Mouse (Mus musculus): Measurements from ENCODE around the gene Rassf7.

Rassf7 gene

DNA sequence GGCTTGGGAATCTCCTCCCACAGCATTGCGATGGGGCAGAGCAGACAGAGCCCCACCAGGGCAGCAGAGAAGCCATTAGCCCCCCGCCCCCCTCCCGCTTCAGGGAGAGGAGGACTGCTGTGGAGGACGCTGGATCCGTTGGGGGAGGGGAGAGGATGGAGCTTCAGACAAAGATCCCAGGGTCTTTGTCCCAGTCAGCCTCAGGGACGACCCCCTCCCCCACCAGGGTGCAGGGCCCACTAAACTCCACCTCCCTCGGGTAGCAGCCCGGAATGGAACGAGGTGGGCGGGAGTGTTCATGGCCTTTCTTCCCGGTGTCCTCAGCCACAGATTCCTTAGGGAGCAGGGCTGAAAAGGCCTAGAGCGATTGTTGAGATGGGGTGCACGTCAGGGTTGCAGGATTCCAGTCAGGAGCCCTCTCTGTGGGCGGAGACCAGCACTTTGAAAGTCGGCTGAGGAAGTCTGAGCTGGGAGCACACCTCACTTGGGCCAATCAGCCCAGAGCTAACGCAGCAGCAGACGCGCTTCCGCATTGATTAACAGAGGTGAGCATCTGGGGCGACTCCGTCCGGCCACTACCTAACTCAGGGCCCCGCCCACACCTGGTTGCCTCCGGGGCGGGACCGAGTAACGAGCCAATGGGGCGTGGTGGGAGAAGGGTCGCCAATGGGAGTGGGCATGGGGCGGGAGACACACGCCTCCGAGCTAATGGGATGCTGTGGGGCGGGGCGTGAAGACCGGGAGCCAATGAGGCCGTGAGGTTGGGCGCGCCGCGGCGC is at the start of gene Rassf7:
Rassf7 (plus strand) TSS at position 760 of the 779 bp plus-strand sequence.
- DNase-seq, result peak; percentile 80

GRCm38 (mm10) chr7:141167901-141168517 is 47.7 kb upstream of the Rassf7 start:
- no peak for DNase-seq

GRCm38 (mm10) chr7:141168518-141168953 is 47.1 kb upstream of the Rassf7 start:
- peak; percentile 30 for DNase-seq

- no peak for DNase-seq
Measured at GRCm38 (mm10) chr7:141169300-141169699, 46.4 kb upstream of the Rassf7 start.

DNA sequence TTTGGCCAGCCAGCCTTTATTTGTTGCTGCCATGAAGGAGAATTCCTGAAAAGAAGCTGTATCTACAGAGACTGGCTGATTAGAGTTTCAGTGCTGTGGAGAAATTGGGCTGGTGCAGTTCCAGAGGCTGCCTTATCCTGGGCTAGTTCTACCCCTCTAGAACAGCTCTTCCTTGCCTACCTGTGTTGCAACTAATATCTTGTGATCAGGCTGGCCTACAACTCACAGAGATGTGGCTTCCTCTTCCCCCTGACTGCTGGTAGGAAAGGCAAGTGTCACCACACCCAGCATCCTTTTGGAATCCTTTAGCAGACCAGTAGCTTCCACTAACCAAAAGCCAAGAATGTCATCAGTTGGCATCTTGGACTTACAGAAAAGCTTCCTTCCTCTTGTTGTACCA is 45.8 kb upstream of the Rassf7 start:
- no peak for DNase-seq

DNA sequence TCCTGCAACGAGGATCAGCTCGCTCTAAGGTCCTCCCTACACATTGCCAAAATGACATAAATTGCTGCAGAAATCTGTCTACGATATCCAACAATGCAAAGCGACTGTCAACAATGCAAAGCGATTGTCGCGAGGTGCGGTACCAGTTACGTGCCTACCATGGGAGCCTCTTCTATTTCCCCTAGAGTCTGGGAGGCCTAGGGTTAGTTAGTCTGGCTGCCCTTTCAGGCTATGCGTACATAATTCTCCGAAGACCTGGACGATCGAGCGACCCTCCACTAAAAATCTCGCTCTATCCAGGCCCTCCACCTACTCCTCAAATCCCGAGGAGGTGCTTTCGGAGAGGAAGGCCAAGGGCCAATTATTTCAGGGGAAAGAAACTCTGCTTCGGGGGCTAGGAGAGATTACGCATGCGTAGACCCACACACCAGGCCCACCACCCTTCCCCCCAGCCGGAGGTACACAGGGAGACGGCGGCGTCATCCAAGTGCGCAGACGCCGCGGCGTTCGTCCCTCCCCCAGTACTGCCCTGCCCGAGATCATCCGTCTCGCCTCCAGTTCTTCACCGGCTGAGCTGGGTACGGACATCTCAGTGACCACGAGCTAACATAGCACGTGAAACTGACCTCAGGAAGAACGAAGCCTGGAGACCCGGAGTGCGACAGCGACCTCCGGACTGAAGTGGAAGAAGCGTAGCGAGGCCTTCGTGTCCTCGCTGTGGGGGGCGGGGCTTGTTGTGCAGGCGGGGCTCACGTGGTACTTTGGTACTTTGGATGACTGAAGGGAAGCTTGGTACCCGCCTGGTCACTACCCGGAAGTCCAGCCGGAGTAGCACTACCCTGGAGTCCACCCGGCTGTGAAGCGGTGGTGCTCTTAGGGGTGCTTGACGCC is 43.3 kb upstream of the Rassf7 start, which contains the start of gene Rnh1:
Rnh1 (minus strand) TSS at position 742 of the 891 bp plus-strand sequence.
- peak; percentile 94 for DNase-seq

- DNase-seq, result no peak
Measured at GRCm38 (mm10) chr7:141173323-141173850, 42.3 kb upstream of the Rassf7 start.

DNA sequence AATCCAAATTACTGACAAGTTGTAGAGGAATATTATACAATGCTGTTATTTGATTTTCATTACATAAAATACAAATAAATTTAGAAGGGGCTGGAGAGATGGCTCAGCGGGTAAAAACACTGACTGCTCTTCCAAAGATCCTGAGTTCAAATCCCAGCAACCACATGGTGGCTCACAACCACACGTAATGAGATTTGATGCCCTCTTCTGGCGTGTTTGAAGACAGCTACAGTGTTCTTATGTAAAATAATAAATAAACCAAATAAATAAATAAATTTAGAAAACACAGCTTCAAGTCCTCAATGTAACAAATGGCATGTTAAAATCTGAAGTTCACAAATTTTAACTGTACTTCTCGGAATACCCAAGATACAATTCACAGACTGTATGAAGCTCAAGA is 40.6 kb upstream of the Rassf7 start:
- DNase-seq, result no peak

DNA sequence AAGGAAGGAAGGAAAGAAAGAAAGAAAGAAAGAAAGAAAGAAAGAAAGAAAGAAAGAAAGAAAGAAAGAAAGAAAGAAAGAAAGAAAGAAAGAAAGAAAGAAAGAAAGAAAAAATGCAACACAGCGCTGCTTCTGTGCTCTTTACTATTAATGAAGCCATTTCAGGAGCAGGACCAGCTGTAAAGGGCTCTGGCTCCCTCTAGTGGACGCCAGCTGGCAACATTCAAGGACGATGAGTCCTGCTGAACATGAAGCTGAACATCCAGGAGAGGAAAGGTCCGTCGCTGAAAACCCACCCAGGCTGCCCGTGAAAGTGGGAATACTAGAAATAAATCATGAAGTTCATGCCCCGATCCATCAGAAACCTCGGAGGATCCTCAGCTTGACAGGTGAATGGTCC is 39.5 kb upstream of the Rassf7 start:
- peak; percentile 88 for DNase-seq

- no peak for DNase-seq
Measured at GRCm38 (mm10) chr7:141188194-141188593, 27.5 kb upstream of the Rassf7 start.

DNA sequence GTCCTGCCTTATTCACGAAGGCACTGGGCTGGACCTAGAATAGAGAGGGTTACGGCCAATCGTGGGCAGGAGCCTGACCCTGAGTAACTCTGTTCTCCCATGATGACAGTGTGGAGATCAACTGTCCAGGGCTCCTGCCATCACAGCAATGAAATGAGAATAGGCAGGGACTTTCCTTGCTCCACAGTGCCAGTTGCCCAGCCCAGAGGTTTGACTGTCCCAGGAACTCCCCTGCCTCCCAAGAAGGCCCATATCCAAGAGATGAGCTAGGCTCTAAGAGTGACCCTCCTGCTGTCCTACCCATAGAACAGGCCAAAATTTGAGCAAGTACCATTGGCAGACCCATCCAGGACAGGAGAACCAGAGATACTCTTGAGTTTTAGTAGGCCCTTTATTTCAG is 26.9 kb upstream of the Rassf7 start:
- no peak for DNase-seq

GRCm38 (mm10) chr7:141190220-141190619 is 25.4 kb upstream of the Rassf7 start:
- no peak for DNase-seq

GRCm38 (mm10) chr7:141191036-141191435 is 24.6 kb upstream of the Rassf7 start:
- DNase-seq, result no peak

GRCm38 (mm10) chr7:141191796-141192685 is 23.6 kb upstream of the Rassf7 start:
- DNase-seq, result no peak

DNA sequence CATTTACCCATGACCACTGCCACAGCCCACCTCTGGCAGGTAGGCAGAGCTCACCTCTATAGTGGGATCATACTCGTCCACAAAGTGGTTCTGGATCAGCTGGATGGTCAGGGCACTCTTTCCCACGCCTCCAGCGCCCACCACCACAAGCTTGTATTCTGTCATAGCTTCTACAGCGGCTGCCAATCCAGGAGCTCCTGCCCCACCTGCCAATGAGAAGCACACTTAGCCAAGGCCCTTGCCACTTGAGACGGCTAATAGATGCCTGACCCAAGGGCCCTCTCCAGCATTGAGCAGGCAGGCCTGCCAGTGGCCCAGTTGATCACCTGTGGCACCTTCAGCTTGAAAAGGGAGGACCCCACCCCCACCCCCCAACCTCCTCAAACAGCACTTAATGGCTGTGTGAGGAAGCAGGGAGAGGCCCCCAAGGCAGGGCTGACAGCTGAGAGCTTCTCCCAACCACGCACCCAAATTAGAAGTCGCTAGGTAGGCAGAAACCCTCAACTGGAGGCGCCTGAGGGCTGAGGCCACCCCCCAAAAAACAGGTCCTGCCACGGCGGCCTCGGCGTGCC is 22.8 kb upstream of the Rassf7 start:
- no peak for DNase-seq

GRCm38 (mm10) chr7:141193348-141193856 is 22.3 kb upstream of the Rassf7 start:
- DNase-seq, result peak; percentile 32

DNA sequence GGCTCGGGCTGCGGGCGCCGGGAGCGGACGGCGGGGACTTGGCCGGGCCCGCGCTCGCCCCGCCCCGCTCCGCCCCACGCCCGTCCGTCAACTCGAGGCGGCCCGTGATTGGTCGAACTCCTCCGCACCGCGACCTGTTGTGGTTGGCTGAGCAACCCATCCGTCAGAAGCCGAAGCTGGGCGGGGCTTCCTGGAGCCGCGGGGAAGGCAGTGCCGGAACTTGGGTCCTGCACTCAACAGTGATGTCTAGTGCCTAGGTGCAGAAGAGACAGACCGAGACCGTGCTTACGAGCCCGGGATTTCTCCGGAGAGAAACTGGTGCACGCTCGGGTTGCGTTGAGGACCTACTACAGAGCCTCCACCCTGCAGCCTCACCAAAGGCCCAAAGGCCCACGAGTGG is 21.7 kb upstream of the Rassf7 start, which contains the start of the genes Hras and Lrrc56:
Hras (minus strand) TSS at position 58 of the 400 bp plus-strand sequence.
Lrrc56 (plus strand) TSS at position 210 of the 400 bp plus-strand sequence.
- peak; percentile 98 for DNase-seq

DNA sequence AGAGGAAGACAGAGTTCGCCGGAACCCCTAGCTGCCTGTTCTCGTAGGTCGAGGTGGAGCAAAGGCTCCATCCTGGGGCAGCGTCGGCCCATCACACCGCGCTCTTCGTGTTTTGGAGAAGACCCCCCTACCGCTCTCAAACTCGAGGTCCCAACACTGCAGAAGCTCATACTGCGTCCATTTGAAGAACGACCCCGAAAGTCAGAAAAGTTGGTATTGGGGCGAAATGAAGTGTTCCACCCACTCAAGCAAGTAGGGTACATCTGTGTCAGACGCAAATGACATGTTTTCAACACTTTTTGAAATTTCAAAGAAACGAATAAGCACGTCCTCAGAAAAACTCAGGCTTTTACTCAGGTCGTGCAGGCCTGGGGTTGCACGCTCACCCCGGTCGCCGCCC is 21.3 kb upstream of the Rassf7 start:
- no peak for DNase-seq

DNA sequence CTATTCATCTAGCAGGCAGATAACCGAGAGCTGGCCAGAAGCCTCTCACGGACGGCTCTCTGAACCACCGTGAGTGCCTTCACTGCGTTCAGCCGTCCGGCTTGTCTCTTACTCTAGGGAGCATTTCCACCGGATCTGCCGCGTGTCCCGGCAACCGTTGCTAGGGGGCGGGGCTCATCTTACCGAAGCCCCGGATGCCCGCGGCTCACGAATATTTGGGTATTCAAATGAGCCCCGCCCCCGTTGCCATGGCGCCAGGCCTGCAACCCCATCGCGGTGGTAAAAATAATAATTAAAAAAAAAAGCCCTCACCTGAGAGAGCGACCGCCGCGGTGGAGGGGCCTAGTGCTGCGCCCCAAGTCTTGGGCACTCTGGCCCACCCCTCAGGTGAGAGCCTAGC is 20.8 kb upstream of the Rassf7 start:
- DNase-seq, result peak; percentile 90

DNA sequence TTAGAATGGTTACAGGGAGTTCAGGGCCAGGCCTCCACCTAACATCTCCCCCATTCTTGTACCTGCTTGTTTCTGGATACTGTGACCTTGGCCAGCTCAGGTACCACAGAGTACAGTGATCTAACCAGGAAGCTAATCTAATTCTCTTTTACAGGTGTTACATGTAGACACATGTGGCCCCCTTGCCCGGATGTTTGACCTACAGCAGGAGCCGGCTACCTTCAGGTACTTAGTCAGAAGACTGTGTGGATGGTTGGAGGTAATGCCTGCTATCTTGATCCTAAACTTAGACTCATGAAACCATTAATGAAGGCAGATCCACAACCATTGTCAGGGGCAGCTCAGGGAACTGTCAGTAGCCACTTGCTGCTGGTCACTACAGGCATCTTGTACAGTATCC is 19.9 kb upstream of the Rassf7 start:
- DNase-seq, result no peak

DNA sequence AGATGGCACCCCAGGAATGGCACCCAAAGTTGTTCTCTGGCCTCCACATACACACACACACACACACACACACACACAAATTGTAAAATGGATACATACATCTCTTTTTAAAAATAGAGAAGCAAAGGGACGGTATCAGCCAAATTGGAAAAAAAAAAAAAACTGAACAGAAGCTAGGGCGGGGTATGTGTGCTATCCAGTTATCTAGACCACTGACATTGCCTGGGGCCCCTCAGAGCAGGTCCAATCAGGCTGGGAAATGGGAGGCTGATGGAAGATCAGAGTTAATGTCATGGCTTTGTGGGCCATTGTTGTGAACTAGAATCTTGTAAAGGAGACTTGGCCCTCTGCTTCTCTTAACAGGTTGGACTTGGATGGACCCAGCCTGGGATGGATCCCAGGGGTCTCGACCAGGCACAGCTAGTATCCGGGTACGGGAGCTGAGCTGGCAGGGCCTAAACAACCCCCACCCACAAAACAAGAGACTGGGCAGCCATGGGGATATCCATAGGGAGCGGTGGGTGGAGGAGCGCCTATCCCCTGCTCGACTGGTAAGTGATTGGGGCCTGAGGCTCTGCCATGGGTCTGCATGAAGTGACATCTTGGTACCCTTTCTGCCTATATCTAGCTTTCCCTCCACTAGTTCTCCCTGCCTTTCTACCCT is 18.9 kb upstream of the Rassf7 start:
- DNase-seq, result no peak
